Mouse (Mus musculus): Measurements from ENCODE around the gene Arhgap28.

GRCm38 (mm10) chr17:67899376-67899775, 104.5 kb downstream of the Arhgap28 start:
- TF ChIP-seq CTCF (IDR thresholded peaks at IDR 0.05; ENCODE audit: low read depth) = no peak
- no peak for TF ChIP-seq EP300 (IDR thresholded peaks at IDR 0.05; ENCODE audit: low read depth)
